Mouse (Mus musculus): ENCODE measurements around the gene Tmem183a.

Tmem183a gene

GRCm38 (mm10) chr1:134344005-134344950 lies 17.5 kb downstream of the Tmem183a start:
- peak; percentile 97 for DNase-seq (ENCODE audit: low spot score)

DNA sequence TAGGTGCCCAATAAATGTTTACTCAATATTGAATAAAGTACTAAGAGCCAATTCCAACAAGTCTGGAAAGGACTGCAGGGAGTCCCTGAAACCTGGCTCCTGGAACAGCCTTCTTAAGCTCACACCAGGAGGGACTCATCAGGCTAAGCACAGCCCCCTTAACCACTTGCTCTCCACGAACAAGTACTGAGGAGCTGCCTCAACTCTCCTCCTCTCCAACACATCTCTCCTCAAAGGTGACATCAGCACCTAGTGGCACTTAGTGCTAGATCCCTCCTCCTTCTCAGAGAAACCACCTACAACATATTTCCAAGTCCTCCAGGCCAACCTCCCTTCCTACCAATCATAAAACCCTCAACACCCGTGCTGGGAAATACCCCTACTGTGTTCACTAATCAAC lies 18.2 kb downstream of the Tmem183a start:
- DNase-seq (ENCODE audit: low spot score), result no peak

DNA sequence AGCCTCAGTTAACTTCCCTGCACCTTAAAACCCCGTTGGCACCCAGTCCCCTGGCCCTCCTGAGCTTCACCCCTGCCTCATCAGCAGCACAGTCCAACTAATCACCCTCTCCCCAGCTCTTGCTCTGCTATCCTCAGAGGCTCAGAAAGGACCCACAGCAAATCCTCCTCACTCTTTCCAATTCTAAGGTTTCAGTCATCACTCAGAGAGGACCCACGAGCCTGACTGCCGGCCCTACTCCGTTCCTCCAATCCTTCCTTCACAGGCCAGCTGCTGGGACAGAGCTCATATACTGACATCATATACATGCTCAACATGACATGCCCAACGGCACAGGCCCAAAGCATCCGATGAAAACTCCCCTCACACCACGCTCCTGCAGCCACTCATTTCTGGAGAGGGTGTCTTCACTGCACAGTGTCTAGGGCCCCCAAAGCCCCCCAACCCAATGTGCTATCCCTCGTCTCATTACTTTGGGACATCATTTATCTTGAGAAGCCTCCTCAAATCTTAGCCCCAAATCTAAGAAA lies 18.9 kb downstream of the Tmem183a start:
- DNase-seq (ENCODE audit: low spot score), result no peak

DNA sequence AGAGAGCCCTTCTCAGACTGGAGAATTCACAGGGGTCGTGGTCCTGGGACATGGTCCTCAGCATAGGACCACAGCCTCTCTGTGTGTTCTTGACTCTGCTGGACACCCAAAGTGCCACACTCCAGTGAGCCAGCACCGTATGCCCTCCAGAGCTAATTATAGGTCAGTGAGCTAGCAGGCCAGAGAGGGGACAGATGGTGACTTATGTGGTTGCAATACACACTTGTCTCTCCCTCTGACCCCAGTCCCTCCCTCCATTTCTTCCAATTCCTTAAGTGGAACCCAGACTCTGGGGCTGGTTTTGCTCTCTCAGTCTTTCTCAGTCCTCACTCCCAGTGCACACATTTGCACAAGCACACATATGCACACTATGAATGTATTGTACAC lies 19.5 kb downstream of the Tmem183a start:
- no peak for DNase-seq (ENCODE audit: low spot score)

GRCm38 (mm10) chr1:134341641-134342277 lies 20.0 kb downstream of the Tmem183a start:
- DNase-seq (ENCODE audit: low spot score), result no peak

GRCm38 (mm10) chr1:134339757-134340619 lies 21.8 kb downstream of the Tmem183a start:
- DNase-seq (ENCODE audit: low spot score), result no peak

GRCm38 (mm10) chr1:134339162-134339561 lies 22.6 kb downstream of the Tmem183a start:
- DNase-seq (ENCODE audit: low spot score), result no peak

- DNase-seq (ENCODE audit: low spot score), result no peak
These were observed 24.6 kb downstream of the Tmem183a start for GRCm38 (mm10) chr1:134336958-134337710.

DNA sequence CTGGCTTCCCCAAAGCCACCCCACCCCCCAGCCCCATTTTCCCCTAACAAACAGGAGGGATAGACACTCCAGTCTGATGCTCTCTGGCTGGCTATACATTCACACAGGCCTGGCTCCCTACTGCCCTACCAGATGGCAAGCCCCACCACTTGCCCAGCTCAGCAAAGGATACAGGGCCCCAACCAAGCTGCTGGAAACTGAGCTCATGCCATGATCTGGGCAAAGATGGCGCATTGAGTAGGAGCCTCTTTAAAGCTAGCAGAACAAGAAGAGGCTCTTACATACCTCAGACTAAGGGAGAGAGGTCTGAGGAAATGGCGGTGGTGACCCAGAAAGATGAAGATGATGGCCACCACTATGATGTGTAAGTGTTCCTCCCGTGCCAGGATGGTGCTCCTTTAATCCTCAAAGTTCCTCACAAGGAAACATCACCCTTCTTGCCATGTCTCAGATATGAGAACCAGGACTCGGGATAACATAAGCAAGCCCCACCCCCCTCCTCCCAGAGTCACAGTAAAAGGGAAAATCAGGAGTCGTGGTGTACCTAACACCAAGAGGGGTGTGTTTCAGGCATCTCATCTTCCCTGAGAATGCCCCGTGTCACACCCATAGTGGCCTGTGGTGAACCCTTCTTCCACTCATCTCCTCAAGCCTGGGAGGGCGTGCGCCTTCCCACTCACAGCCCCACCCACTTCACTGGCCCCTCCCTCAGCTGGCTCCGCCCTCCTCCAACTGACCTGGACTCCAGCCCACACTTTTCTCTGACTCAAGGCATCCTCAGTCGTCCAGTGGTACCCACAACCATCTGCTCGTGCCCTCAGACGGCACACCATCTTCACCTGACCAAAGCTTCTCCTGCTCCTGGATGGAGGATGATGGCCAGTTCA lies 25.6 kb downstream of the Tmem183a start:
- DNase-seq (ENCODE audit: low spot score), result no peak

DNA sequence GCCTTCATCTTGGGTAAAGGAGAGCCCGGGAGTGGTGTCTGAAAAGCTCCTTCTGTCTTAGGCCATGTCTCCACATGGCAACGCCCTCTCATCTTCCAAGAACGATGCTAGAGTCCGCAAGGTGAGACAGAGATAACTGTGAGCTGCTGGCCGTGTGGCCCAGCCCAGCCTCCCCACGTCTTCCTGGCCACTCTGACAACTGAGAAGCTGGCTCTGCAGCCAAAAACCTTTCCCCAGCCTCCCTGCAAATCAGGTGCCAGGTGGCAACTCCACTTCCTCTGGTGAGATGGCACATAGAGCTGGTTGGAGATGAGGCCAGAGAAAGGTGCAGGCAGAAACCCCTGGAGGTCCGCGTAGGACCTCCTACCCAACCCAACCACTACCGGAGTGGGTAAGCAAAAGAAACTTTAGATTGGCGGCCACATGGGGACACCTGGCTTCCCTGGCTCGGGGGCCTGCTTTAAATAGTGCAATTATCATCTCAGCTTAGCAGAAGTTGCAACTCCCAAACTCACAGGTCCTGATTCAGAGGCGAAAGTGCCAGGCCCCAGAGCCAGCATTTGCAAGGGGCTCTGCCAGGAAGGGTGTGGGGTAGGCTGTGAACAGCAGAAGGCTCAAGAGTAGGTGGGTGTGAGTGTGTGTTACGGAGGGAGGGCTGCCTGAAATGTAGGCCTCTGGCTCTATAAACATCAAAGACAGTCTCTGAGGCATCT lies 26.4 kb downstream of the Tmem183a start:
- no peak for DNase-seq (ENCODE audit: low spot score)

- no peak for DNase-seq (ENCODE audit: low spot score)
These were observed 27.5 kb downstream of the Tmem183a start for GRCm38 (mm10) chr1:134334111-134334827.

DNA sequence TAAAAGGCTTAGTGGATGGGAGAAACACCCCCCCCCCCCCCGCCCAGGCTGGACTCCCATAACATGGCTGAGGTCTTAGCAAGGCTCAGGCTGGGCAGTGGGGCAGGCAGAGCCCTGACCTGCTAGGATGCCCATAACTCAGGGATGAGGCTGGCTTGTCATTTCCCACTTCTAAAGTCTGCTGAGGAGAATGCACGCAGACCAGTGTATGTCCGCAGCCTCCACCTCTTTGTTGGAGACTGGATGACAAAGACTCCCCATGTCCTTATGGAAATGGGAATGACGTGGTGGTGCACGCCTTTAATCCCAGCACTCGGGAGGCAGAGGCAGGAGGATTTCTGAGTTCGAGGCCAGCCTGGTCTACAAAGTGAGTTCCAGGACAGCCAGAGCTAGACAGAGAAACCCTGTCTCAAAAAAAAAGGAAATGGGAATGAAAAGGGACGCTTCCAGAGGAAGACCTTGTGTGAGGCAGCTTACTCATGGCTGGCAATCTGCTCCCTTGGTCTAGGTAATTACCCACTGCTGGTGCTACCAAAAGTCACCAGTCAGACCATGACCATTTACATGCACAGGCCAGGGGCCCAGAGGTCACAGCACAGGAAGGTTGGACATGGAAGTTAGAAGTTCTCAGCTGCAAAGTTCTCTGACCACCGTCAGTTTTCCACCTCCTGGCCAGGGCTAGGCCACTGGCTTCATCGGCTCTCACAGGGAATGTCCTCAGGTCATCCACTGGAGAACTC lies 28.2 kb downstream of the Tmem183a start:
- no peak for DNase-seq (ENCODE audit: low spot score)

GRCm38 (mm10) chr1:134332770-134333271 lies 29.0 kb downstream of the Tmem183a start, which contains the start of gene Ppfia4:
Gene Ppfia4 (minus strand): TSS chr1:134332928.
- DNase-seq (ENCODE audit: low spot score), result no peak

GRCm38 (mm10) chr1:134331879-134332635 lies 29.7 kb downstream of the Tmem183a start:
- peak; percentile 92 for DNase-seq (ENCODE audit: low spot score)

DNA sequence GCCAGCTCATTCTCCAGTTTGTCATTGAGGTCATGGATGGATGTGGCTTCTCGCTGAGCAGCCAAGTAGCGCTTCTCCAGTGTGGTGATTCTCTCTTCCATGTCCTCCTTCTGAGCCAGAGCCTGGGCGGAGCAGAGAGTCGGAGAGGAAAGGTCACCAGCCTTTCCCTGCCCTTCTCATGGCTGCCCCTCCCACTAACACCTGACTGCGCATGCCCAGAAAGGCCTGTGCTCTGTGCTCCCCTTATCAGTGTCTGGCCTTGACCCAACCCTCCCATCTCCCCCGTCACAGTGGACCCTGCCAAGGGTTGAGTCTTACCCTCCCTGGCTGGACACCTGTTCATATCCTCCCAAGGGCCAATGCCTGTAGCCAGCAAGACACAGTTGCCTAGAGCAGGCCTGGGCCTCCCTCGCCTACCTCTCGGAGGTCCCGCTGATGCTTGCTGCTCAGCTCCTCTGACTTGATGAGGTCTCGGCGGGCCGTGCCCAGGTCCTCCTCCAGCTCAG lies 34.9 kb downstream of the Tmem183a start:
- DNase-seq (ENCODE audit: low spot score), result no peak

DNA sequence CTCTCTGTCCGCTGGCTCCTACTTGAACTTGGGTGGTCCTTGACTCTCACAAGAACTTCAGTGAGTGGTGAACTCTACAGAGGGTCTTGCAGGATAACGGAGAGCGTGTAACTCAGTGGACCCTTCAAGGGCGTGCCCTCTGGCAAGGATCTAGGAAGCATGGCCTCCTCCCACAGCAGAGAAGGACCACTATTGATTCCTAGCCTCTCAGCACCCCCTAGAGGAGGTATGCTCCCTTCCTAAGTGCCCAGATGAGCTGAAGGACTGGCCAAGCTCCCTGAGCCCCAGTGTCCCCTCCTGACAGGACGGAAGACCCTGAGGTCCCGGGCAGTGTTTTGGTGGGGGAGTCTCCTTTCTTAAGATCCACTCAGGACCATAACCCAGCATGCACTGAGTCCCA lies 39.2 kb downstream of the Tmem183a start:
- DNase-seq (ENCODE audit: low spot score), result peak; percentile 32

Data from embryo, embryonic 10.5 days (tissue).